Mouse (Mus musculus) layer of hippocampus, adult 8-10 months (tissue): ENCODE results near the gene Cers5. TPM values are rescaled to one million over a fixed set of nuclear protein-coding genes. Genes with fewer than 3 reads are reported as not detected.

ENCODE experiments used
- total RNA-seq, 4 experiments: library from RNA; stranded (reverse); gene quantifications; 2 replicates each; pipeline ENCODE4 v1.2.4; 2022

The Cers5 gene
- total RNA-seq, 4 experiments from 2014 or later = 24.9 to 34.7 (median 31.4) TPM

Other genes starting within 250 kb of the Cers5 start
- gene Faim2, start 244.7 kb downstream of the Cers5 start, total RNA-seq = 100 to 1,000 TPM; 370 to 420 (median 399) TPM
- under 1 TPM in 1 of 4 experiments, not detected in 3; 0.32 TPM for gene Aqp2, start 193.8 kb downstream of the Cers5 start, total RNA-seq
- gene Aqp5, start 182.1 kb downstream of the Cers5 start, total RNA-seq = not detected
- gene Aqp6, start 171.5 kb downstream of the Cers5 start, total RNA-seq = under 1 TPM in 1 of 4 experiments, not detected in 3; 0.36 TPM
- gene Racgap1, start 121.2 kb downstream of the Cers5 start, total RNA-seq = 1 to 10 TPM; 4.0 to 6.1 (median 4.8) TPM
- gene Asic1, start 102.5 kb downstream of the Cers5 start, total RNA-seq = 10 to 100 TPM; 29.0 to 38.6 (median 34.0) TPM
- gene Smarcd1, start 70.8 kb downstream of the Cers5 start, total RNA-seq = 100 to 1,000 TPM; 106 to 125 (median 113) TPM
- gene Gm17349, start 67.4 kb downstream of the Cers5 start, total RNA-seq = 1 to 10 TPM; 4.6 to 6.4 (median 5.5) TPM
- gene Gpd1, start 55.4 kb downstream of the Cers5 start, total RNA-seq = 100 to 1,000 TPM; 102 to 138 (median 117) TPM
- 100 to 1,000 TPM; 103 to 125 (median 111) TPM for gene Cox14, start 47.3 kb downstream of the Cers5 start, total RNA-seq
- gene Lima1, start 102.6 kb upstream of the Cers5 start, total RNA-seq = 10 to 100 TPM; 11.0 to 14.6 (median 13.1) TPM
- gene Fam186a, start 194.2 kb upstream of the Cers5 start, total RNA-seq = under 1 TPM in 3 of 4 experiments, not detected in 1; 0.04 to 0.40 (median 0.07) TPM
- gene Larp4, start 197.2 kb upstream of the Cers5 start, total RNA-seq = 10 to 100 TPM; 47.8 to 60.3 (median 53.4) TPM